In the genomic region with DNA sequence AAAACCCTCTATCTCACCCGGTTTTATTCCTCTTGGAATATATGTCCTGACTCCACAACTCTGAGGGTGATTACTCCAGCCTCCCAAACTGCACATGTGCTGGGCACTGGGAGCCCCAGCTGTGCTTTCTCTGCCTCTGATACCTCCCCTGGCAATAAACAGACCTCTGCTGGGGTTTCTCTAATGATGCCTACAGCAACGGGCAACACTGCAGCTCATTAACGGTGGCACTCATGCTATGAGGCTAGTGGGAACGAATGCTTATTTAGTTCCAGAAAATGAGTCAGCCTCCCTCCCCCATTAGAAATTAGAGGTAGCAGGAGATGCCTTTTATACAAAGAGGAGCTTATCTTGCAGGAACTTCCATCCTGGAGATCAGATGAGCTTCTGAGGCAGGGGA, we compare ENCODE assay signal across 12 mouse cellular contexts. TPM values are rescaled to one million over a fixed set of nuclear protein-coding genes. Genes with fewer than 3 reads are reported as not detected.
DNase-seq lines count a peak whose midpoint lies in the region; ATAC-seq and TF ChIP-seq lines count a peak whose summit lies in the region.
"Had no signal": no experiment of that assay in that cellular context is flagged by ENCODE, and none has a peak within 500 bp of the region (broad histone marks: within the 10 kb centered on the region; RNA-seq: fewer than 3 reads in every experiment).

No protein-coding gene starts in this region.

- no peak for DNase-seq in hindbrain, embryonic 10.5 days (ENCODE audit: low spot score)
- DNase-seq in MN1 (ENCODE audit: low spot score) = peak; percentile 59
- DNase-seq in thymus, postnatal 25 days = no peak
- no peak for DNase-seq in kidney, adult 2 months
- DNase-seq in right cerebral cortex, postnatal 25 days = no peak
- DNase-seq: thymus, postnatal 36 days had no signal

- no peak overlapping the region for H3K4me3 ChIP-seq in hindbrain, embryonic 13.5 days
- no peak overlapping the region for H3K4me3 ChIP-seq in hindbrain, embryonic 10.5 days
- no peak overlapping the region for H3K4me3 ChIP-seq in forebrain, embryonic 13.5 days
- H3K4me3 ChIP-seq in limb, embryonic 12.5 days (replicated peaks) = no peak overlapping the region
- H3K4me3 ChIP-seq in kidney, adult 2 months (ENCODE audit: insufficient read depth, low read depth, low read length) = no peak overlapping the region
- H3K4me3 ChIP-seq: embryonic facial prominence, embryonic 12.5 days; lung, embryonic 15.5 days had no signal

- H3K9me3 ChIP-seq in hindbrain, embryonic 13.5 days = no peaks in the 10 kb centered on the region
- H3K9me3 ChIP-seq in hindbrain, embryonic 10.5 days = no peaks in the 10 kb centered on the region
- H3K9me3 ChIP-seq in forebrain, embryonic 13.5 days (replicated peaks) = no peaks in the 10 kb centered on the region
- no peaks in the 10 kb centered on the region for H3K9me3 ChIP-seq in limb, embryonic 12.5 days
- H3K9me3 ChIP-seq: embryonic facial prominence, embryonic 12.5 days; lung, embryonic 15.5 days had no signal

- no peaks in the 10 kb centered on the region for H3K27me3 ChIP-seq in hindbrain, embryonic 13.5 days
- H3K27me3 ChIP-seq in hindbrain, embryonic 10.5 days (ENCODE audit: insufficient read depth, poor library complexity, severe bottlenecking) = no peaks in the 10 kb centered on the region
- H3K27me3 ChIP-seq in forebrain, embryonic 13.5 days = no peaks in the 10 kb centered on the region
- no peaks in the 10 kb centered on the region for H3K27me3 ChIP-seq in limb, embryonic 12.5 days
- no peaks in the 10 kb centered on the region for H3K27me3 ChIP-seq in kidney, adult 2 months (replicated peaks; ENCODE audit: control insufficient read depth, insufficient read depth, low read length)
- H3K27me3 ChIP-seq: embryonic facial prominence, embryonic 12.5 days; lung, embryonic 15.5 days had no signal

- WGBS in hindbrain, embryonic 13.5 days = 27% methylated on average over 4 of the region's 4 CpGs
- WGBS in hindbrain, embryonic 10.5 days = 58% methylated on average over 4 of the region's 4 CpGs
- 19% methylated on average over 4 of the region's 4 CpGs for WGBS in forebrain, embryonic 13.5 days
- WGBS in limb, embryonic 12.5 days = 16% methylated on average over 4 of the region's 4 CpGs
- WGBS in kidney, adult 2 months = 22% methylated on average over 4 of the region's 4 CpGs

- no peaks in the 10 kb centered on the region for H3K36me3 ChIP-seq in hindbrain, embryonic 13.5 days
- H3K36me3 ChIP-seq in hindbrain, embryonic 10.5 days = no peaks in the 10 kb centered on the region
- H3K36me3 ChIP-seq in forebrain, embryonic 13.5 days (ENCODE audit: poor library complexity, severe bottlenecking) = no peaks in the 10 kb centered on the region
- no peaks in the 10 kb centered on the region for H3K36me3 ChIP-seq in limb, embryonic 12.5 days
- H3K36me3 ChIP-seq in kidney, adult 2 months (ENCODE audit: control insufficient read depth, insufficient read depth, low read length) = no peaks in the 10 kb centered on the region
- H3K36me3 ChIP-seq: embryonic facial prominence, embryonic 12.5 days; lung, embryonic 15.5 days had no signal

- TF ChIP-seq CTCF in kidney, adult 2 months (conservative IDR thresholded peaks at IDR 0.05; ENCODE audit: insufficient read depth, insufficient read length, low read depth, low read length) = no peak

- peaks cover 16% of the 10 kb centered on the region for H3K4me1 ChIP-seq in hindbrain, embryonic 13.5 days (replicated peaks)
- peaks cover 8% of the 10 kb centered on the region; the same call in 1 of the 2 replicates for H3K4me1 ChIP-seq in hindbrain, embryonic 10.5 days (replicated peaks)
- peaks cover 24% of the 10 kb centered on the region for H3K4me1 ChIP-seq in forebrain, embryonic 13.5 days
- peaks cover 15% of the 10 kb centered on the region for H3K4me1 ChIP-seq in limb, embryonic 12.5 days (replicated peaks)
- H3K4me1 ChIP-seq in kidney, adult 2 months (ENCODE audit: control insufficient read depth, insufficient read depth, low read length) = no peaks in the 10 kb centered on the region
- H3K4me1 ChIP-seq: lung, embryonic 15.5 days had no signal

- peak overlapping the region; percentile 41 for H3K27ac ChIP-seq in hindbrain, embryonic 13.5 days
- no peak overlapping the region for H3K27ac ChIP-seq in hindbrain, embryonic 10.5 days
- H3K27ac ChIP-seq in forebrain, embryonic 13.5 days = peak overlapping the region; percentile 73; the same call in 1 of the 2 replicates
- 0 out of 2 replicates have a peak overlapping the region, but pooled peaks have one; percentile 8 for H3K27ac ChIP-seq in limb, embryonic 12.5 days
- no peak overlapping the region for H3K27ac ChIP-seq in kidney, adult 2 months (ENCODE audit: insufficient read depth, low read depth, low read length)
- H3K27ac ChIP-seq: embryonic facial prominence, embryonic 12.5 days; kidney, postnatal 0 days; lung, embryonic 15.5 days had no signal

- H3K4me2 ChIP-seq in hindbrain, embryonic 13.5 days = no peak overlapping the region
- 0 out of 2 replicates have a peak overlapping the region, but pooled peaks have one; percentile 15 for H3K4me2 ChIP-seq in forebrain, embryonic 13.5 days
- peak overlapping the region; percentile 8; the same call in 1 of the 2 replicates for H3K4me2 ChIP-seq in limb, embryonic 12.5 days
- H3K4me2 ChIP-seq: embryonic facial prominence, embryonic 12.5 days; lung, embryonic 15.5 days had no signal

- H3K9ac ChIP-seq in hindbrain, embryonic 13.5 days = no peak overlapping the region
- no peak overlapping the region for H3K9ac ChIP-seq in forebrain, embryonic 13.5 days
- no peak overlapping the region for H3K9ac ChIP-seq in limb, embryonic 12.5 days (replicated peaks)
- H3K9ac ChIP-seq: embryonic facial prominence, embryonic 12.5 days; lung, embryonic 15.5 days had no signal

- ATAC-seq in hindbrain, embryonic 13.5 days (ENCODE audit: low FRiP score) = peak; percentile 61; the same call in 1 of the 2 replicates
- peak; percentile 81 for ATAC-seq in forebrain, embryonic 13.5 days
- ATAC-seq in limb, embryonic 12.5 days (ENCODE audit: insufficient number of reproducible peaks, insufficient read depth, low FRiP score, low TSS enrichment, low read depth) = 0 out of 2 replicates have a peak, but pooled peaks have one; percentile 35

- TF ChIP-seq POLR2A in kidney, adult 2 months (IDR thresholded peaks at IDR 0.05; ENCODE audit: low read depth, low read length) = no peak

RNA-seq across cellular contexts. Expression of a gene that starts 7.5 kb away (rescaled TPM):
- polyA plus RNA-seq in hindbrain, embryonic 13.5 days (2015; fragmentation: Nextera tagmentation; extraction: Ambion mirVana) = 37.3 and 40.6 TPM in 2 replicates
- 24.8 and 25.7 TPM in 2 replicates for polyA plus RNA-seq in hindbrain, embryonic 10.5 days (2016; fragmentation: Nextera tagmentation; extraction: Ambion mirVana)
- 34.7 and 37.2 TPM in 2 replicates for polyA plus RNA-seq in forebrain, embryonic 13.5 days (2015; fragmentation: Nextera tagmentation; extraction: Ambion mirVana)
- polyA plus RNA-seq in limb, embryonic 12.5 days (2016; fragmentation: Nextera tagmentation; extraction: Ambion mirVana) = 31.8 and 33.7 TPM in 2 replicates
- polyA plus RNA-seq in kidney, adult 2 months (2012; rRNA removed) = 11.2 and 12.5 TPM in 2 replicates

RNA-seq across cellular contexts. Expression of a gene that starts 25.3 kb away (rescaled TPM):
- polyA plus RNA-seq in hindbrain, embryonic 13.5 days (2015; fragmentation: Nextera tagmentation; extraction: Ambion mirVana) = 26.9 and 27.7 TPM in 2 replicates
- polyA plus RNA-seq in hindbrain, embryonic 10.5 days (2016; fragmentation: Nextera tagmentation; extraction: Ambion mirVana) = 5.3 and 10.5 TPM in 2 replicates
- 7.9 and 9.0 TPM in 2 replicates for polyA plus RNA-seq in forebrain, embryonic 13.5 days (2015; fragmentation: Nextera tagmentation; extraction: Ambion mirVana)
- polyA plus RNA-seq in limb, embryonic 12.5 days (2016; fragmentation: Nextera tagmentation; extraction: Ambion mirVana) = 4.4 and 5.4 TPM in 2 replicates
- polyA plus RNA-seq in kidney, adult 2 months (2012; rRNA removed) = 4.0 TPM in 2 replicates

Comparison
In these comparisons a context has a peak if more than half of its experiments do, and no peak if none do; other contexts are left out.
1. H3K27ac ChIP-seq: peak in hindbrain, embryonic 13.5 days (single experiment), forebrain, embryonic 13.5 days (single experiment) and limb, embryonic 12.5 days (single experiment); none in hindbrain, embryonic 10.5 days (single experiment) and kidney, adult 2 months (single experiment).
2. Peak in every context shown above with its lines, with median percentiles within 50 percentile points of each other: ATAC-seq.